Mouse (Mus musculus): ENCODE measurements around the gene Wdr74.

DNA sequence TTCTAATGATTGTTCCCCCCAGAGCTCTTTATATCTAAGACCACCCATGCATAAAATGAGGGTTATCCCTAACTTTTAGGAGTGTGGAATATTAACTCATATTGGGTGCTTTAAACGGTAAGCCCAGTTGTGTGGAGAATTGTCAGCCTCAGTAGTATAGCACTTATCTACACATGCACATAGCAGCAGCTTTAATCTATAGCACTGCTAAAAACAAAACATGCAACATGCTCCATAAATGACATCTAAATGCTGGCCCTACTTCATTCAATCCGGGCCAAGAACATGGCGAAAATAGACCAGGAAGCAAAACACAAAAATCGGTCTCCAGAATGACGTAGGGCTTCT is 13.1 kb upstream of the Wdr74 start:
- TF ChIP-seq CTCF (IDR thresholded peaks at IDR 0.05; ENCODE audit: extremely low read depth, insufficient read depth, low read length) (no peak), POLR2A (IDR thresholded peaks at IDR 0.05; ENCODE audit: extremely low read depth, insufficient read depth, low read length) (no peak)
